Mouse (Mus musculus): Measurements from ENCODE around the gene Tmod3.

DNA sequence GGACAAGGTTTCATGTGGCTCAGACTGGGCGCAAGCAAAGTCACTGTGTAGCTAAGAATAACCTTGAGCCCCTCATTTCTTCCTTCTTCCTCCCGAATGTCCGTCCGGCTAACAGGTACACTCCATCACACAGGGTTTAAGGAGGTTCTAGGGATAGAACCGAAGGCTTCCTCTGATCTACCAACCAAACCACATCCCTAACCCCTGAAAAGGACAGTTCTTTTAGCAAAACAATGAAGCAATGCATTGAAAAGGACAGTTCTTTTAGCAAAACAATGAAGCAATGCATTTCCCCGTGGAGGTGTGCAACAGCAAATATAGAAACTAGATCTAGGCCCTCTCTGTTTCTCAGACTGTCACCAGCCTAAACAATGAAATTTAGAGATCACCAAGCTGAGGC is 5.4 kb upstream of the Tmod3 start:
- TF ChIP-seq CTCF (IDR thresholded peaks at IDR 0.05; ENCODE audit: low read depth) (no peak), EP300 (IDR thresholded peaks at IDR 0.05; ENCODE audit: low read depth) (no peak)

Data from heart, postnatal 0 days (tissue).